Mouse (Mus musculus): ENCODE results near the gene Fgf15. TPM values are rescaled to one million over a fixed set of nuclear protein-coding genes. Genes with fewer than 3 reads are reported as not detected.

The Fgf15 gene
- total and polyA plus RNA-seq, 2 experiments from 2014 or later, result 9.1 to 11.3 TPM

DNA sequence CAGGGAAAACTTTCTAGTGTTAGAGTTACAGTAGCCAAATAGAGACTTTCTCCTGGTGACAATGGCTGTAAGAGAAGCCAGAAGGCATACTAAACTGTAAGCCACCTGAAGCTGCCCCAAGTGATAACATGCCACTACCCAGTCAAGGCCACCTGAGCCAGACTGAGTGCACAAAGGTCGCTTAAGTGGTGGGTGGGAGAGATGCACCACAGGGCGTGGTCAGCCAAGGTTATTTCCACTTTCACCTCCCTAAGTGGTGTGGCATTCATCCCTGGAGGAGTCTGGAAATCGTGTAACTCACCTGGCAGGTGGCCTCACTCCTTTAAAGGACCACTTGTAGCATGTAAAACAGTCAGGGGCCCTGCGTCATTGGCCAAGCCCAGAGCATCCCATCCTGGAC, 29.2 kb upstream of the Fgf15 start:
- DNase-seq (ENCODE audit: low spot score) (no peak), ATAC-seq (no peak)
- peaks cover 3% of the 10 kb centered on the region; the same call in 1 of the 2 replicates for H3K4me1 ChIP-seq (ENCODE audit: insufficient read depth, low read length)
- no peak overlapping the region for H3K27ac ChIP-seq
- peaks cover 24% of the 10 kb centered on the region; the same call in 1 of the 2 replicates for H3K27me3 ChIP-seq (ENCODE audit: insufficient read depth, low read length)
- no peak overlapping the region for H3K4me3 ChIP-seq (ENCODE audit: low read length)
- H3K9ac ChIP-seq (replicated peaks; ENCODE audit: low read length), result no peak overlapping the region
- no peak overlapping the region for H3K4me2 ChIP-seq (ENCODE audit: low read depth, low read length)
- whole genome bisulfite sequencing, result 65% methylated on average over 4 of the region's 4 CpGs
- H3K9me3 ChIP-seq (ENCODE audit: low read length), result no peaks in the 10 kb centered on the region
- no peaks in the 10 kb centered on the region for H3K36me3 ChIP-seq (ENCODE audit: insufficient read depth, low read length)
- no peak for TF ChIP-seq CTCF (IDR thresholded peaks at IDR 0.05; ENCODE audit: low read depth)

DNA sequence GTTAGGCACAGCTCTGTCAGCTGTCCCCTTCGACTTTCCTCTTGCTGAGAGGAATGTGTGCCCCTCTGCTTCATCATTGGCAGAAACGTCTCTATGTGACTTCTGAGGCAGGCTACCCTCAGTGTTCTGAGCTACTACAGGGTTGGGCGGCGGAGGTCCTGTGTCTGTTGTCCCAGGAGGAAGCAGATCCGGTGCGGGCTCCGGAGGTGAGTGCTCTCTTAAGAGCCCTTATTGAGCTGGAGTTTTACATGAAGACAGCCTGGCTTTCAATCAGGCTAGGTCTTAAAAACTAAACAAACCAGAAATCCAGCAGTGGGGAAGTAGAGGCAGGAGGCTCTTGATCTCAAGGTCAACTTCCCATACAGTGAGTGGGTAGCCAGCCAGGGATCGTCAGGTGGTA, 28.7 kb upstream of the Fgf15 start:
- Histone ChIP-seq H3K27me3 (ENCODE audit: insufficient read depth, low read length) (peaks cover 23% of the 10 kb centered on the region; the same call in 1 of the 2 replicates), H3K36me3 (ENCODE audit: insufficient read depth, low read length) (no peaks in the 10 kb centered on the region), H3K4me1 (ENCODE audit: insufficient read depth, low read length) (0 out of 2 replicates have a peak, but pooled peaks cover 1% of the 10 kb centered on the region), H3K4me2 (ENCODE audit: low read depth, low read length) (no peak overlapping the region), H3K9me3 (ENCODE audit: low read length) (no peaks in the 10 kb centered on the region), H3K4me3 (ENCODE audit: low read length) (no peak overlapping the region), H3K27ac (no peak overlapping the region), H3K9ac (replicated peaks; ENCODE audit: low read length) (no peak overlapping the region)
- DNase-seq (ENCODE audit: low spot score) (no peak), ATAC-seq (no peak)
- no peak for TF ChIP-seq CTCF (IDR thresholded peaks at IDR 0.05; ENCODE audit: low read depth)
- WGBS, result 81% methylated on average over 8 of the region's 8 CpGs

GRCm38 (mm10) chr7:144872420-144872819, 23.9 kb upstream of the Fgf15 start:
- WGBS, result 77% methylated on average over 4 of the region's 4 CpGs

DNA sequence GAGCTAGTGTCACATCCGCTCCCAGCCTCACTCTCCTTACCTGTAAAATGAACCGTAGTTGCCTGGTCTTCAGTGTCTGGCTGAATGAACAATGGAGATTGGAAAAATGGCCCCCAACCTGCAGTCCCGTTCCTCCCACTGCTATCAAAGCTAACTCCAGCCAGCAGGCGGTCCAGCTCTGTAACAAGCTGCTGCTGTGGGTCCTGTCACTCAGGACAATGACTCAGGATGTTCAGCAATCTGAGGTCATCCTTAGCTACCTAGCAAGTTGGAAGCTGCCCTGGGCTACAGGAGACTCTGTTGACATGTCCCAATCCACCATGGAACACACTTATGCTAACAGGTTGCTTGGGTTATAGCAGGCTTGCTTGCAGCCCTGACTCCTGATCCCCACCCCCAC, 23.2 kb upstream of the Fgf15 start:
- ATAC-seq, result no peak
- Histone ChIP-seq H3K27ac (no peak overlapping the region), H3K4me1 (ENCODE audit: insufficient read depth, low read length) (no peaks in the 10 kb centered on the region), H3K9me3 (ENCODE audit: low read length) (no peaks in the 10 kb centered on the region), H3K4me2 (ENCODE audit: low read depth, low read length) (no peak overlapping the region), H3K27me3 (ENCODE audit: insufficient read depth, low read length) (0 out of 2 replicates have a peak, but pooled peaks cover 3% of the 10 kb centered on the region), H3K36me3 (ENCODE audit: insufficient read depth, low read length) (no peaks in the 10 kb centered on the region), H3K4me3 (ENCODE audit: low read length) (no peak overlapping the region), H3K9ac (replicated peaks; ENCODE audit: low read length) (no peak overlapping the region)
- no peak for TF ChIP-seq CTCF (IDR thresholded peaks at IDR 0.05; ENCODE audit: low read depth)
- DNase-seq (ENCODE audit: low spot score), result no peak
- 63% methylated on average over 4 of the region's 4 CpGs for WGBS

More at GRCm38 (mm10) chr7:144872420-144872819, 23.9 kb upstream of the Fgf15 start:
- no peaks in the 10 kb centered on the region for H3K36me3 ChIP-seq (ENCODE audit: insufficient read depth, low read length)
- H3K9ac ChIP-seq (replicated peaks; ENCODE audit: low read length), result no peak overlapping the region
- DNase-seq (ENCODE audit: low spot score) (no peak), ATAC-seq (no peak)
- H3K4me3 ChIP-seq (ENCODE audit: low read length), result no peak overlapping the region
- no peak overlapping the region for H3K4me2 ChIP-seq (ENCODE audit: low read depth, low read length)
- no peaks in the 10 kb centered on the region for H3K4me1 ChIP-seq (ENCODE audit: insufficient read depth, low read length)
- no peaks in the 10 kb centered on the region for H3K9me3 ChIP-seq (ENCODE audit: low read length)
- H3K27ac ChIP-seq, result no peak overlapping the region
- no peak for TF ChIP-seq CTCF (IDR thresholded peaks at IDR 0.05; ENCODE audit: low read depth)
- H3K27me3 ChIP-seq (ENCODE audit: insufficient read depth, low read length), result 0 out of 2 replicates have a peak, but pooled peaks cover 3% of the 10 kb centered on the region

- WGBS, result 65% methylated on average over 4 of the region's 4 CpGs
- Histone ChIP-seq H3K4me3 (ENCODE audit: low read length) (no peak overlapping the region), H3K9ac (replicated peaks; ENCODE audit: low read length) (no peak overlapping the region), H3K4me1 (ENCODE audit: insufficient read depth, low read length) (no peaks in the 10 kb centered on the region), H3K27ac (no peak overlapping the region), H3K36me3 (ENCODE audit: insufficient read depth, low read length) (no peaks in the 10 kb centered on the region), H3K4me2 (ENCODE audit: low read depth, low read length) (no peak overlapping the region), H3K9me3 (ENCODE audit: low read length) (no peaks in the 10 kb centered on the region), H3K27me3 (ENCODE audit: insufficient read depth, low read length) (0 out of 2 replicates have a peak, but pooled peaks cover 3% of the 10 kb centered on the region)
- DNase-seq (ENCODE audit: low spot score) (no peak), ATAC-seq (no peak)
- no peak for TF ChIP-seq CTCF (IDR thresholded peaks at IDR 0.05; ENCODE audit: low read depth)
Measured at GRCm38 (mm10) chr7:144874226-144874625, 22.1 kb upstream of the Fgf15 start.

GRCm38 (mm10) chr7:144878401-144878800, 17.9 kb upstream of the Fgf15 start:
- ATAC-seq (no peak), DNase-seq (ENCODE audit: low spot score) (no peak)
- 97% methylated on average over 1 of the region's 1 CpGs for WGBS
- Histone ChIP-seq H3K4me3 (ENCODE audit: low read length) (no peak overlapping the region), H3K27ac (no peak overlapping the region), H3K9ac (replicated peaks; ENCODE audit: low read length) (no peak overlapping the region), H3K9me3 (ENCODE audit: low read length) (no peaks in the 10 kb centered on the region), H3K27me3 (ENCODE audit: insufficient read depth, low read length) (0 out of 2 replicates have a peak, but pooled peaks cover 3% of the 10 kb centered on the region), H3K4me1 (ENCODE audit: insufficient read depth, low read length) (no peaks in the 10 kb centered on the region), H3K36me3 (ENCODE audit: insufficient read depth, low read length) (no peaks in the 10 kb centered on the region), H3K4me2 (ENCODE audit: low read depth, low read length) (no peak overlapping the region)
- no peak for TF ChIP-seq CTCF (IDR thresholded peaks at IDR 0.05; ENCODE audit: low read depth)

DNA sequence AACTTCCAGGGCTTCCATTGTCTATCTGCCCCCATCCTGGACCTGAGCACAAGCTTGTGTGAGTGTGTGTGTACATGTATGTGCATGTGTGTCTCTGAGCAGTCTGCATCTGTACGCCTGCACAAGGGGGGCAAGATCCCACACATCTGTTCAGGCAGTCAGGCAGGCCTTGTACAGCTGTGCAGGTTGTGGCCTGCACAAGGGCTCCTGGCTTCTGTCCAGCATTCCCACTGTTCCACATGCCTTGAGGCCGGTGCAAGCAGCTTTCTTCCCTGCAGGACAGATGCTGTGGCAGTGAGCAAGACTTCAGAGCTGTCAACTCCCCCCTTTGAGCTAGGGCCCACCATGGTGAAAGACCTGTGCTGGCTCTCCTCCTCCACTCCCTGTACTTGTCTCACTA, 13.2 kb upstream of the Fgf15 start:
- Histone ChIP-seq H3K4me1 (ENCODE audit: insufficient read depth, low read length) (no peaks in the 10 kb centered on the region), H3K9me3 (ENCODE audit: low read length) (no peaks in the 10 kb centered on the region), H3K36me3 (ENCODE audit: insufficient read depth, low read length) (no peaks in the 10 kb centered on the region), H3K4me2 (ENCODE audit: low read depth, low read length) (no peak overlapping the region), H3K4me3 (ENCODE audit: low read length) (no peak overlapping the region), H3K27ac (no peak overlapping the region), H3K27me3 (ENCODE audit: insufficient read depth, low read length) (no peaks in the 10 kb centered on the region), H3K9ac (replicated peaks; ENCODE audit: low read length) (no peak overlapping the region)
- no peak for ATAC-seq
- WGBS, result 36% methylated on average over 2 of the region's 2 CpGs
- DNase-seq (ENCODE audit: low spot score), result no peak
- no peak for TF ChIP-seq CTCF (IDR thresholded peaks at IDR 0.05; ENCODE audit: low read depth)

Data from hindbrain, postnatal 0 days (tissue).